Mouse (Mus musculus): Measurements from ENCODE around the gene Wfikkn1.

Gene Wfikkn1

GRCm38 (mm10) chr17:25837533-25837932, 43.1 kb downstream of the Wfikkn1 start:
- DNase-seq (ENCODE audit: low spot score in 2 of 2): no peak

GRCm38 (mm10) chr17:25837076-25837410, 43.6 kb downstream of the Wfikkn1 start, which contains the start of gene Rhbdl1:
Gene Rhbdl1, minus strand, starts transcription at chr17:25837295.
- no peak for DNase-seq (ENCODE audit: low spot score in 2 of 2)

GRCm38 (mm10) chr17:25836397-25837075, 44.1 kb downstream of the Wfikkn1 start:
- DNase-seq (ENCODE audit: low spot score in 2 of 2): no peak

- DNase-seq (ENCODE audit: low spot score in 2 of 2): no peak
Measured at GRCm38 (mm10) chr17:25835816-25836215, 44.8 kb downstream of the Wfikkn1 start.

GRCm38 (mm10) chr17:25835301-25835700, 45.4 kb downstream of the Wfikkn1 start:
- DNase-seq (ENCODE audit: low spot score in 2 of 2): no peak

GRCm38 (mm10) chr17:25834595-25835222, 45.9 kb downstream of the Wfikkn1 start:
- no peak for DNase-seq (ENCODE audit: low spot score in 2 of 2)

GRCm38 (mm10) chr17:25833961-25834594, 46.6 kb downstream of the Wfikkn1 start:
- DNase-seq (ENCODE audit: low spot score in 2 of 2): no peak

GRCm38 (mm10) chr17:25833291-25833663, 47.4 kb downstream of the Wfikkn1 start, which contains the start of gene Stub1:
Gene Stub1, minus strand, starts transcription at chr17:25833404.
- peak; percentile 71 to 76 for DNase-seq (ENCODE audit: low spot score in 2 of 2)

GRCm38 (mm10) chr17:25832436-25833290, 48.0 kb downstream of the Wfikkn1 start:
- peak; percentile 99 for DNase-seq (ENCODE audit: low spot score in 2 of 2)

GRCm38 (mm10) chr17:25831451-25832281, 49.0 kb downstream of the Wfikkn1 start:
- DNase-seq (ENCODE audit: low spot score in 2 of 2): no peak

GRCm38 (mm10) chr17:25830806-25831431, 49.7 kb downstream of the Wfikkn1 start:
- DNase-seq (ENCODE audit: low spot score in 2 of 2): no peak

GRCm38 (mm10) chr17:25830200-25830753, 50.4 kb downstream of the Wfikkn1 start:
- DNase-seq (ENCODE audit: low spot score in 2 of 2): no peak

GRCm38 (mm10) chr17:25829558-25830017, 51.1 kb downstream of the Wfikkn1 start:
- no peak for DNase-seq (ENCODE audit: low spot score in 2 of 2)

- peak; percentile 69 to 74 for DNase-seq (ENCODE audit: low spot score in 2 of 2)
Measured at GRCm38 (mm10) chr17:25828712-25829557, 51.7 kb downstream of the Wfikkn1 start, which contains the start of gene Jmjd8. Gene Jmjd8, plus strand, starts transcription at chr17:25828867.

GRCm38 (mm10) chr17:25828223-25828594, 52.4 kb downstream of the Wfikkn1 start:
- no peak for DNase-seq (ENCODE audit: low spot score in 2 of 2)
